Mouse (Mus musculus) forelimb bud, embryonic 11.5 days (tissue): Measurements from ENCODE around the gene Dhh.

Source experiments
- DNase-seq: peaks from one replicate; pipeline ENCODE4 v3.0.0-alpha.2; 2012; ENCODE audit warnings: low read depth, low spot score

Dhh gene

DNA sequence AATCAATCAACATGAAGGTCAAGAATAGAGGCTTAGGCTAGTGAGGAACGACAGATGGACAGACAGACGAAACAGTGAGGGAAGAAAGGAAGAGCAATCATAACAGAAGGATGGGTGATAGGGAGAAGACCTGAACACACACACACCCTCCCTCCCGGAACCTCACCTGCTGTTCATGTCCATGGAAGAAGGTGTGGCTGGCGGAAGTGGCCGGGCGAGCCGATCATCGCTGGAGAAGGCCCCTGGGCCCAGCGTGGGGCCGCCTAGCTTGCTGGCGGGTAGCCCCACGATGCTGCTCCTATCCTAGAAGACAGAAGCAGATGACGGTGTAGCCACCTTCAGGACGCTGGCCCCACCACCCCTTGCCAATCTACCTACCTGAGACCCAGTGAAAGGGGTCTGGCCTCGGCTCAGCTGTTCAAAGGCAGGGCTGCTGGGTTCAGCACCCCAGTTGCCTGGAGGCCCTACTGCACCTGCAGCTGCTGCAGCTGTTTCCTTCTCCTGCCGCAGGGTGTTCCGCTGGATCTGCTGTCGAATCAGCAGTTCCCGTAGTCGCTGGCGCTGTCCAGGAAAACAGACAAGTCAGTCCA is 47.0 kb downstream of the Dhh start:
- no peak for DNase-seq

DNA sequence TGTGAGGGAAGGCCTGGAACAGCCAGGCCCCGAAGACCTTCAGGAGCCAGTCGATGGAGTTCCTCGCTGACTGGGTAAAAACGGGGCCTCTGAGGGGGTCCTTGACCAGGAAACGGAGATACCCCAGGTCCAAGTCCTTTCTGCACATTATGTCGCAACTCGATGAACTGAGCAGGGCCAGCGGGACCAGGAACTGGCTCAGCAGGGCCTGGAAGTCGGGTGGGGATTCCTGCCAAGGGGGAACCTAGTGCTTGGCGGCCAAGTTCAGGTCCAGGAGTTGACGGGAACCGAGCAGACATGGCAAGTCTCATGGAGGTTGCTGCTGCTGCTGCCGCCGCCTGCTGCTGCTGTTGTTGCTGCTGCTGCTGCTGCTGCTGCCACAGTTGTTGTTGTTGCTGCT is 47.7 kb downstream of the Dhh start:
- DNase-seq, result no peak

DNA sequence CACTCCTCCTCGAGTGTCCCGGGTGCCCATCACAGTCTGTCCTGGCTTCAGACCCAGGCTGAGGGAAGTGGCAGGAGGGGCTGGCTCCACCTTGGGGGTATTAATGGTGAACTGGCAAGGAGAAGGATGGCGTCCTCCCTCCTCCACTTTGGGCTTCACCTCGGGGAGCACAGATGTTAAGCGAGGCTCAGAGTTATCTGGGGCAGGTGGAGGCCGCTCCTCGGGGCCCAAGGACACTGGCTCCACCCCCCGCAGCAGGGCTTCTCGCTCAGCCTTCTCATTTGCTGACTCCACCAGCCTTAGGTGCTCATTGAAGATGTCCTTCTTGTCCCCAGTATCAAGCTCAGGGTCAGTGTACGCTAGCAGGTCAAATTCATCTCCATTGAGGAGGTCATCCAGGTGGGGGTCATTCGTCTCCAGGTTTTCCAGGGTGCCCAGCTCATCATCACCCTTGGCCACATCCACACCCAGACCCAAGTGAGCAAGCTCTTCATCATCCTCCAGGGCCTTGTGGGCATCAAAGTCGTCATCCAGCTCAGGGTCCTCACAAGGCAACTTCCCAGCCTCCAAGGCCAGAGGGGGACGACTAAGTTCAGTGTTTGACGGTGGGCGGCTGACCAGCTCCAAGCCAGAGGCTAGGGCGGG is 48.3 kb downstream of the Dhh start:
- DNase-seq, result no peak

DNA sequence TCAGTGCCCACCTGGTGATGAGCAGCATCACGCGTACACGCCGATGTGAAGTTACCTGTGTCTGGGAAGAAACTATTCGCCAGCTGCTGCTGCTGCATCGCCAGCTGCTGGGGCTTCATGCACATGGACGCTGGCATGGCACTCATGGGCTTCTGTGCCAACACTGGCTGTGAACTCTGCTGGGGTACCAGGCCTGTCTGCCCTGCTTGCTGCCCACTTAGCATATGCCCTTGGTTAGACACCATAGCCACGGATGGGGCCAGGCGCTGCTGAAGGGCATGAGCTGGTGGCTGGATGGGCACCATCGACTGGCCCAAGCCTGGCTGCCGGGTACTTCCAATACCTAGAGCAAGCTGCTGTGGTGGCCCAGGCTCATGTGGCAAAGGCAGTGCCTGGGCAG is 49.2 kb downstream of the Dhh start:
- DNase-seq, result no peak

DNA sequence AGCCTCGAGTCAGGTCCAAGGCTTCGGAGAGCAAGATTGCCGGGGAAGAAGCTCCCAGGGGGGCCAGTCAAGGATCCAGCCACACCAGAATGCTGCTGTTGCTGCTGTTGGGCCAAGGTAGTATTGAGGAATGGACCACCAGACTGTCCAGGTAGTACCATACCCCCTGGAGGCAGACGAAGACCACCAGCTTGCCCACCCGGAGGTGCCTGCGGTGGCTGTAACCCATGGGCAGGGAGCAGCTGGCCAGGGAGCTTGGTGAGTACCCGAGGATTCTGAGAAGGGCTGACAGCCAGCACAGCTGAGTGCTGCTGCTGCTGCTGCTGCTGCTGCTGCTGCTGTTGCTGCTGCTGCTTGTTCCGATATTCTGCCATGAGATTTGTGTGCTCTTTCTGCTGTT is 52.2 kb downstream of the Dhh start:
- no peak for DNase-seq

DNA sequence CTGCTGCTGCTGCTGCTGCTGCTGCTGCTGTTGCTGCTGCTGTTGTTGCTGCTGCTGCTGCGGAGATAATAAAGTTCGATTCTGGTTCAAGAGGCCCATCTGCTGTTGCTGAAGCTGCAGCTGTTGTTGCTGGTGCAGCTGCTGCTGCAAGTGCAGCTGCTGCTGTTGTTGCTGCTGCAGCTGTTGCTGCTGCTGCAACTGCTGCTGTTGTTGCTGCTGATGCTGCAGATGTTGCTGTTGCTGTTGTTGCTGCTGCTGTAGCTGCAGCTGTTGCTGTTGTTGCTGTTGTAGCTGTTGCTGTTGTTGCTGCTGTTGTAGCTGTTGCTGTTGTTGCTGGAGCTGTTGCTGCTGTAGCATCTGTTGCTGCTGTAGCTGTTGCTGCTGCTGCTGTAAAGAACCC is 53.2 kb downstream of the Dhh start:
- DNase-seq, result no peak

DNA sequence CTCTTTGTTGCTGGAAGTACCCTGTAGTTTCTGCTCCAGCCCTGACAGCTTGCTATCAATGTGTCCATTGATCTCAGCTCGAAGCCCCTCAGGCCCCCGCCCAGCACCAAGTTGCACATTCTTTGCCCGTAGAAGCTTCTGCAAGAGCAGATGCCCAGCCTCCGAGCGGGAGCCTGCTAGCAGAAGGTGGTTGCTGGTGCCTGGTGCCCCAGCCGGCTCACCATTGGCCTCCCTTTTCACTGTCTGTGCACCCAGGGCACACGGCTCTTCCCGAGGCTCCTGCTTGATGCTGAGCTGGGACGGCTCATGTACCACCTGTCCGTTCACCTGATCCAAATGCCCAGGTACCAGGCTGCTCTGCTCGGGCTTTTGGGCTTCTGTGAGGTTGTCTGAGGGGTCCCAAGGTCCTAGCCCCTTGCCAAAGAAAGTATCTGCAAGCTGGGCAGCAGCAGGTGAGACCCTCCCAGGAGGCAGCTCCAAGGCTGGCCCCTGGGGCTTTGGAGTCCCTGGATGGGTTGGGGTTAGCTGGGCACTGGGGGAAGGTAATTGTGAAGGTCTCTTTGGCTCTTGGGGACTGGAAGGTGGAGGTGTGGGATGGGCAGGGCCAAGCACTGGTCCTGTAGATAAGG is 54.6 kb downstream of the Dhh start:
- DNase-seq, result no peak
